Mouse (Mus musculus) liver, embryonic 14.5 days (tissue): Measurements from ENCODE around the gene Dusp10. TPM values are rescaled to one million over a fixed set of nuclear protein-coding genes. Genes with fewer than 3 reads are reported as not detected.

Experiments
- ATAC-seq: fragments of 200-750 bp; cut with Nextera tagmentation; 2 replicates; pipeline ENCODE4 v1.8.0; 2017; ENCODE audit warnings: moderate number of reproducible peaks, mild to moderate bottlenecking, moderate library complexity; ENCODE audit not compliant: insufficient read depth
- DNase-seq, 3 experiments: peaks; one replicate each; pipeline ENCODE4 v3.0.0-alpha.2; 2012 to 2013; ENCODE audit warnings: low read depth in 3 of 3, low spot score in 3 of 3
- H3K27ac ChIP-seq: fragments of 300-500 bp; sonication (generic); 2 replicates; pipeline ENCODE4 v1.5.1; 2014; ENCODE audit warnings: moderate library complexity, mild to moderate bottlenecking, control low read depth, inconsistent platforms
- H3K27me3 ChIP-seq: fragments of 300-500 bp; sonication (generic); 2 replicates; pipeline ENCODE4 v1.6.1; 2014; ENCODE audit warnings: mild to moderate bottlenecking, low read length, moderate library complexity; ENCODE audit not compliant: control insufficient read depth, insufficient read depth
- H3K36me3 ChIP-seq: fragments of 300-500 bp; sonication (generic); replicated peaks from 2 replicates; pipeline ENCODE4 v1.6.1; 2014; ENCODE audit warnings: low read depth; ENCODE audit not compliant: control insufficient read depth, insufficient read depth
- H3K4me1 ChIP-seq, 2 experiments: fragments of 200-500 bp in 1 of 2; fragments of 300-500 bp in 1 of 2; sonication (generic) in 1 of 2; replicated peaks; 2 replicates each; pipeline ENCODE4 v1.6.1; 2012 to 2014; ENCODE audit warnings: antibody characterized with exemption in 1 of 2, inconsistent platforms in 1 of 2, low read length in 1 of 2; ENCODE audit not compliant: control insufficient read depth in 2 of 2, insufficient read depth in 2 of 2
- H3K4me2 ChIP-seq: fragments of 300-500 bp; sonication (generic); 2 replicates; pipeline ENCODE4 v1.6.1; 2014; ENCODE audit warnings: low read depth, mild to moderate bottlenecking, control low read depth, moderate library complexity
- H3K4me3 ChIP-seq, 2 experiments: fragments of 200-500 bp in 1 of 2; fragments of 300-500 bp in 1 of 2; sonication (generic) in 1 of 2; 2 replicates each; pipeline ENCODE4 v1.5.1; 2012 to 2014; ENCODE audit warnings: low read depth in 2 of 2, low read length in 2 of 2, mild to moderate bottlenecking in 2 of 2, control low read depth in 1 of 2, inconsistent platforms in 1 of 2, moderate library complexity in 1 of 2; ENCODE audit not compliant: insufficient read depth in 1 of 2
- H3K9ac ChIP-seq: fragments of 300-500 bp; sonication (generic); replicated peaks from 2 replicates; pipeline ENCODE4 v1.6.1; 2014; ENCODE audit warnings: mild to moderate bottlenecking, control low read depth, moderate library complexity
- H3K9me3 ChIP-seq: fragments of 300-500 bp; sonication (generic); 2 replicates; pipeline ENCODE4 v1.6.1; 2016; ENCODE audit warnings: low read length, mixed read lengths; ENCODE audit not compliant: control insufficient read depth
- CTCF ChIP-seq: IDR thresholded peaks from 2 replicates; pipeline ENCODE4 v1.5.1; 2016; ENCODE audit warnings: antibody characterized with exemption, low read depth, control low read depth
- EP300 ChIP-seq: IDR thresholded peaks from 2 replicates; pipeline ENCODE4 v1.6.1; 2016; ENCODE audit warnings: antibody characterized with exemption, low read depth
- WGBS: fragments of 180-500 bp; shearing (Covaris S2); extraction: QIAGEN DNeasy Blood & Tissue Kit; methylation state at CpG from one replicate; pipeline ENCODE4 v1.1.7; 2014; ENCODE audit not compliant: insufficient replicate concordance; 5-methylcytosine and 5-hydroxymethylcytosine counted together
- polyA plus RNA-seq, 2 experiments: library from polyadenylated mRNA; depleted of rRNA in 1 of 2; stranded (reverse) in 1 of 2; unstranded in 1 of 2; fragments of >200 nt; fragmentation: Nextera tagmentation in 1 of 2; extraction: Ambion mirVana in 1 of 2; gene quantifications; 2 replicates each; pipeline versions ENCODE4 v1.2.1 to v1.2.3; 2012 to 2014

The Dusp10 gene
- polyA plus RNA-seq, 2 experiments, result 2.0 to 2.7 TPM

DNA sequence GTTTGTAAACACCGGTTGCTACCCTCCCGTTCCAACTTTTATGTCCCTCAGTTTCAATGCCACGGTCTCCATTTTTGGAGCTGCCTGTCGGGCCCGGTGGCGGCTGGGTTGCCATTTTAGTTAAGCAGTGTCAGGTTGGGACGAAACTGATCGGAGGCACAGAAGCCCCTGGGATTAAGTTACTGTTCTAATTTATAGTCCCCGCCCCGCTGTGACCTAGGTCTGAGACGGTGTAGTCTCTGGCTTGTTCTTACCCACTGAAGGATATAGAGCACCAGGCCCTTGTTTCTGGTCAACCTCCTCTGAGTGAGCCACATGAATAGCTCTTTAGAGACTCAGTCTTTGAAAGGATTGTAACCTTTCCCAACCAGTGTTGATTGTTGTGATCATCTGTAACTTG is 27.1 kb downstream of the Dusp10 start:
- WGBS, result 82% methylated on average over 11 of the region's 11 CpGs
- H3K4me1 ChIP-seq, result peaks cover 0 to 15% of the 10 kb centered on the region in 2 experiments; a peak in 2 of 4 replicates
- H3K27ac ChIP-seq, result no peak overlapping the region
- H3K4me2 ChIP-seq, result no peak overlapping the region
- no peaks in the 10 kb centered on the region for H3K27me3 ChIP-seq
- H3K4me3 ChIP-seq, result no peak overlapping the region
- H3K36me3 ChIP-seq, result no peaks in the 10 kb centered on the region
- TF ChIP-seq CTCF (no peak), EP300 (no peak)
- DNase-seq (no peak), ATAC-seq (no peak)
- H3K9me3 ChIP-seq, result no peaks in the 10 kb centered on the region
- H3K9ac ChIP-seq, result no peak overlapping the region

DNA sequence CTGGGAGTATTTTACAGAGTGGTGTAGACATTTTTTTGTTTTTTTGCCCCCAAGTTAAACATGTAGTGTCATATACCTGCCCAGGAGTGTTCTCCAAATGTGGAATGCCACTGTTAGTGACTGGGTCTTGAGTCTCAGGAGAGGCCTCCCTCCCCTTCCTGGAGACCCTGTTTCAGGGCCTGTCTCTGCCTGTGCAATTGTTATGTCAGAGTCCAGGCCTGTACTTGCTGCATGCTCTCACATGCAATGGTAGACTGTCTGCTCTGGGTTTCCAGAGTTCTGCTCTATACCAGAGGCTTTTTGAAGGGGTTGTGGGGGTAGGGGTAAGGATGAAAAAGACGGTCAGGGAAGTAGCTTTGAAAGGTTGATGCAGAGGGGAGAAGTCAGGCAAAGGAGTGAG is 27.8 kb downstream of the Dusp10 start:
- no peaks in the 10 kb centered on the region for H3K9me3 ChIP-seq
- no peak overlapping the region for H3K4me3 ChIP-seq
- ATAC-seq (no peak), DNase-seq (no peak)
- no peak overlapping the region for H3K27ac ChIP-seq
- no peak overlapping the region for H3K4me2 ChIP-seq
- no peaks in the 10 kb centered on the region for H3K27me3 ChIP-seq
- 64% methylated on average over 1 of the region's 1 CpGs for WGBS
- H3K9ac ChIP-seq, result no peak overlapping the region
- peaks cover 0 to 12% of the 10 kb centered on the region in 2 experiments; a peak in 2 of 4 replicates for H3K4me1 ChIP-seq
- no peaks in the 10 kb centered on the region for H3K36me3 ChIP-seq
- TF ChIP-seq CTCF, result no peak
- no peak for TF ChIP-seq EP300

DNA sequence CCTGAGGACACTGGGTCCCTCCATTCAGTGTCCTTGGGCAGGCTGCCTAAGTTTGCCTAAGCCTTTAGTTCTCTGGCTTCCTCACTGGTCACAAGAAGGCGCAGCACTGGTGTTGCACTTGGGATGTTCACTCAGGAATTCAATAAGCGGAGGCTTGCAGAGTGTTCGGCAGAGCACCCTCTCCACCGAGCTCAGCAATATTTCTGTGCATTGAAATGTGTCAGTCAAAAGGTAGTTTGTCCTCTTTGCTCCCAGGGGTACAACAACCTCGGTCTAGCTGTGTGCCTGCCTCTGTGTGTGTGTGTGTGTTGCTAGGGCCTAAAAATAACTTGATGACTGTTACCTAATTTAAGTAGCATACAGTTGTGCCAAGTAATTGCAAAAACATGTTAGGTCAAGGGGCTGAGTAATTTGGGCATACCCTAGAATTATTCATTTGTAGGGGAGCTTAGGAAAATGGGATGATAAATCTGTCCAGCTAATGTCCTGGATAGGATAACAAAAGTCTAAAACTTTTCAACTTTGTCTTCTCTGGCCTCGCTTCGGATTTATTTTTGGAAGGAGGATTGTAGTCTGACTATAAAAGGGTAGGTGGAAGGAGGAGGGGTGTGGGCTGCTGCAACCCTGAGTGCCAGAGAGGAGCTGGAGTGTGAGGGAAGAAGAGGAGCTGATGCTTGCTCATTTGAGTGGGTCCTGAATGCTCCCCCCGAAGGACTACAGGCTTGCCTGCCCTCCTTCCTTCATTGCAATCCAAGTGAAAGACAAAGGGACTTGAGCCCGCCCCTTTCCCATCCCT is 28.9 kb downstream of the Dusp10 start:
- 59% methylated on average over 9 of the region's 9 CpGs for WGBS
- H3K9me3 ChIP-seq, result no peaks in the 10 kb centered on the region
- no peaks in the 10 kb centered on the region for H3K27me3 ChIP-seq
- no peak overlapping the region for H3K9ac ChIP-seq
- no peaks in the 10 kb centered on the region for H3K36me3 ChIP-seq
- no peak overlapping the region for H3K4me3 ChIP-seq
- ATAC-seq, result no peak
- peaks cover 0 to 12% of the 10 kb centered on the region in 2 experiments; a peak in 2 of 4 replicates for H3K4me1 ChIP-seq
- TF ChIP-seq CTCF (no peak), EP300 (no peak)
- DNase-seq, result no peak
- H3K4me2 ChIP-seq, result no peak overlapping the region
- H3K27ac ChIP-seq, result no peak overlapping the region

DNA sequence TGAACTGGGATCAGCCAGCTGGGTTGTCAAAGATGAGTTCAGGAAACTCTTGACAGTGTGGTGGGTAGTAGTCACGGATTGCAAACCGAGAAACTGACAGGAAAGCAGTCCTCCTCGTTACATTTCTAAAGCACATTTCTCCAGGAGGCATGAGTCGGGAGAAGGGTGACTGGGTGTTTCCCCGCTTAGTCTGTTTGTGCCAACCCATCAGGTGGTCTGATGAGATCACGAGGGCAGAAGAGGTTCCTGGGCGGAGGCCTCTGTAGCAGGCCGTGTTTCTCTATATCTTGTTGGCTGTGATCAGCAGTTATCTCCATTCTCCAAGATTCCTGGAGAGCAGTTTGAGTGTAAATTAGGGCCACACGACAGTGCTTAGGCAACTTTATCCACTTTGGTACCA is 29.6 kb downstream of the Dusp10 start:
- 20% methylated on average over 9 of the region's 9 CpGs for WGBS
- Histone ChIP-seq H3K4me3 (no peak overlapping the region), H3K27me3 (no peaks in the 10 kb centered on the region), H3K9me3 (no peaks in the 10 kb centered on the region), H3K27ac (no peak overlapping the region), H3K9ac (no peak overlapping the region), H3K36me3 (no peaks in the 10 kb centered on the region), H3K4me1 (peaks cover 0 to 12% of the 10 kb centered on the region in 2 experiments; a peak in 2 of 4 replicates), H3K4me2 (peak overlapping the region; percentile 5; the same call in 1 of the 2 replicates)
- DNase-seq (peak in 1 of 3 experiments; percentile 27), ATAC-seq (peak; percentile 75)
- TF ChIP-seq CTCF (no peak), EP300 (no peak)

DNA sequence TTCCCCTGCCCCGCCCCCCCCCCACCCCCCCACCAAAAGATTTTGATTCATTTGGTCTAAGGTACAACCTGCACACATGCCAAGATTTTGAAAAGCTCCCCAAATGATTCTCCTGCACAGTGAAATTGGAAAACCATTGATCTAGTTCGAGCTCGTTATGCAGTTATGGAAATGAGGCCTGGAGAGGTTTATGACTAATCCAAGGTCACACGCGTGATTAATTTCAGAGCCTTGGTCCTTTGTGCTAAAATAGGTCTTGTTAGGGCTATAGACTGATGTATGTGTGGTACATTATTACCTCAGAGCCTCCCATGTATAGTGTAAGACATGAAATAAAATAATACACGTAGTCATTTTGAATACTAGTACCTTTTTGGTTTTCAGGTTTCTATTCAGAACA is 30.3 kb downstream of the Dusp10 start:
- no peak overlapping the region for H3K4me2 ChIP-seq
- H3K36me3 ChIP-seq, result no peaks in the 10 kb centered on the region
- DNase-seq (no peak), ATAC-seq (no peak)
- H3K9ac ChIP-seq, result no peak overlapping the region
- H3K4me1 ChIP-seq, result peaks cover 0 to 12% of the 10 kb centered on the region in 2 experiments; a peak in 2 of 4 replicates
- H3K27ac ChIP-seq, result no peak overlapping the region
- 75% methylated on average over 6 of the region's 6 CpGs for WGBS
- no peak overlapping the region for H3K4me3 ChIP-seq
- no peaks in the 10 kb centered on the region for H3K9me3 ChIP-seq
- TF ChIP-seq CTCF (no peak), EP300 (no peak)
- H3K27me3 ChIP-seq, result no peaks in the 10 kb centered on the region
